Comparison of ENCODE assay signal across 9 mouse cellular contexts in the genomic region with DNA sequence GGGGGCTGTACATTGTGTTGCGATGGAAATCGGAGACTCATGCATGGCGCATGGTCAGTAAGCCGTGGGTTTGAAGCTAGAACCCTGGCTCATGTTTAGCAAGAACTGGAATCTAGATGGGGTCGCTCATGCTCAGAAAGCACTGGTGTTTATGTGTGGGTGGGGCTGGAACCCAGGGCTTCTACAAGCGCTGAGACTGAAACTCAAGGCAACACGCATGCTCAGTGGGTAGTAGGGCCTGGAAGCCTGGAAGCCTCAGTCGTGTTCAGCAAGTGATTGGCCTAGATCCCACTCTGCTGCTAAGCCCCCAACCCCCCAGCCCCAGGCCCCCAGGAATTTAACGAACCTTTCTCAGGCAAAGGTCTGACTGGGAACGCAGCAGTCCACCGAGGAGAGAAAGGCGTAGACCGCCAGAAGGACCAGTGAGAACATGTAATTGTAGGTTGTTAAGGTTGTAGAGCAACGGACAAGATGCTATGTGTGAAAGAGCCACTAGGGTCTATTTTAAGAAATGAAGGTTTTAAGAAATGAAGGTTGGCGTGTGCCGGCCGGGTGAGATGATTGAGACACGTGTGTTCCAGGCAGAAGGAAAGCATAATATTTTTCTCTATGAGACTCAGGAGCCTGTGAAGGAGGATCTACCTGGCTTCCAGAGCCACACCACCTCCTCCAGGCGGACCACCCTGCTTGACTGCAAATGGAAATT. TPM values are rescaled to one million over a fixed set of nuclear protein-coding genes. Genes with fewer than 3 reads are reported as not detected.
DNase-seq lines count a peak whose midpoint lies in the region; TF ChIP-seq lines count a peak whose summit lies in the region.
"Had no signal": no experiment of that assay in that cellular context is flagged by ENCODE, and none has a peak within 500 bp of the region (broad histone marks: within the 10 kb centered on the region; RNA-seq: fewer than 3 reads in every experiment).

No protein-coding gene starts in this region.

- 0 out of 2 replicates have a peak, but pooled peaks cover 13% of the 10 kb centered on the region for H3K36me3 ChIP-seq in heart, embryonic 10.5 days
- no peaks in the 10 kb centered on the region for H3K36me3 ChIP-seq in testis, adult 2 months (ENCODE audit: control insufficient read depth, insufficient read depth, low read length)
- peaks cover 21% of the 10 kb centered on the region for H3K36me3 ChIP-seq in limb, embryonic 10.5 days

- no peak; the same call in 1 of the 2 replicates for TF ChIP-seq POLR2A in testis, adult 2 months (IDR thresholded peaks at IDR 0.05; ENCODE audit: control insufficient read depth, low read depth, low read length)

- intact Hi-C loops in heart, postnatal 25 days (cut with DNase I): no loop called here

- H3K27me3 ChIP-seq in heart, embryonic 10.5 days (ENCODE audit: insufficient read depth, poor library complexity, severe bottlenecking): no peaks in the 10 kb centered on the region
- no peaks in the 10 kb centered on the region for H3K27me3 ChIP-seq in testis, adult 2 months (ENCODE audit: control insufficient read depth, insufficient read depth, low read length)
- H3K27me3 ChIP-seq in limb, embryonic 10.5 days (ENCODE audit: low read depth, poor library complexity, severe bottlenecking): no peaks in the 10 kb centered on the region

- no peak for DNase-seq in heart, embryonic 10.5 days (ENCODE audit: low spot score)
- no peak for DNase-seq in heart, postnatal 25 days (ENCODE audit: low spot score)
- DNase-seq in testis, postnatal 10 days (ENCODE audit: low spot score): no peak
- DNase-seq in limb, embryonic 10.5 days (ENCODE audit: low spot score): no peak
- peak; percentile 43 to 47 for DNase-seq in right cerebral cortex, postnatal 10 days (ENCODE audit: low spot score in 2 of 2)
- no peak for DNase-seq in layer of hippocampus, postnatal 14 days (ENCODE audit: low spot score in 2 of 2)
- DNase-seq in frontal cortex, postnatal 14 days (ENCODE audit: low spot score in 2 of 2): no peak

- peaks cover 29% of the 10 kb centered on the region for H3K4me1 ChIP-seq in heart, embryonic 10.5 days
- peaks cover 20% of the 10 kb centered on the region for H3K4me1 ChIP-seq in testis, adult 2 months (ENCODE audit: control insufficient read depth, insufficient read depth, low read length)
- H3K4me1 ChIP-seq in limb, embryonic 10.5 days: peaks cover 24% of the 10 kb centered on the region

- peak overlapping the region; percentile 90 for H3K4me3 ChIP-seq in heart, embryonic 10.5 days
- peak overlapping the region; percentile 87 for H3K4me3 ChIP-seq in testis, adult 2 months (ENCODE audit: control insufficient read depth, low read depth, low read length)
- H3K4me3 ChIP-seq in limb, embryonic 10.5 days: peak overlapping the region; percentile 80

- peak overlapping the region; percentile 93; the same call in 1 of the 2 replicates for H3K27ac ChIP-seq in heart, embryonic 10.5 days
- H3K27ac ChIP-seq in testis, adult 2 months (ENCODE audit: control insufficient read depth, insufficient read depth, low read depth, low read length): peak overlapping the region; percentile 52; the same call in 1 of the 2 replicates
- no peak overlapping the region for H3K27ac ChIP-seq in limb, embryonic 10.5 days

- 78% methylated on average over 19 of the region's 19 CpGs for WGBS in heart, embryonic 10.5 days
- WGBS in limb, embryonic 10.5 days: 87% methylated on average over 19 of the region's 19 CpGs

- H3K9me3 ChIP-seq in heart, embryonic 10.5 days: no peaks in the 10 kb centered on the region
- H3K9me3 ChIP-seq in limb, embryonic 10.5 days (replicated peaks): no peaks in the 10 kb centered on the region
- H3K9me3 ChIP-seq: G1E had no signal

- TF ChIP-seq CTCF in testis, adult 2 months (IDR thresholded peaks at IDR 0.05; ENCODE audit: control insufficient read depth, insufficient read depth, insufficient replicate concordance, low read depth, low read length): no peak

RNA-seq across cellular contexts. Expression of a gene that starts 1.9 kb away (rescaled TPM):
- polyA plus RNA-seq in heart, embryonic 10.5 days (2016; fragmentation: Nextera tagmentation; extraction: Ambion mirVana): 69.2 and 70.4 TPM in 2 replicates
- total RNA-seq in heart, postnatal 25 days (2021): 100 to 1,000 TPM in 1 of 2 experiments, 10 to 100 TPM in 1; 99.2 to 113 TPM
- polyA plus RNA-seq in testis, adult 2 months (2012; rRNA removed): 35.1 and 47.1 TPM in 2 replicates
- 68.5 and 81.1 TPM in 2 replicates for polyA plus RNA-seq in limb, embryonic 10.5 days (2016; fragmentation: Nextera tagmentation; extraction: Ambion mirVana)
- 10 to 100 TPM; 53.4 to 61.0 TPM for total RNA-seq in layer of hippocampus, postnatal 14 days (2021)

RNA-seq across cellular contexts. Expression of a gene that starts 10.2 kb away (rescaled TPM):
- polyA plus RNA-seq in heart, embryonic 10.5 days (2016; fragmentation: Nextera tagmentation; extraction: Ambion mirVana): 2.0 and 6.1 TPM in 2 replicates
- not detected for total RNA-seq in heart, postnatal 25 days (2021)
- 3.0 and 3.8 TPM in 2 replicates for polyA plus RNA-seq in testis, adult 2 months (2012; rRNA removed)
- polyA plus RNA-seq in limb, embryonic 10.5 days (2016; fragmentation: Nextera tagmentation; extraction: Ambion mirVana): 7.8 and 8.6 TPM in 2 replicates
- under 1 TPM in 1 of 2 experiments, not detected in 1; 0.50 TPM for total RNA-seq in layer of hippocampus, postnatal 14 days (2021)
- polyA plus RNA-seq: G1E had no signal

RNA-seq across cellular contexts. Expression of a gene that starts 31.2 kb away (rescaled TPM):
- 69.0 and 93.4 TPM in 2 replicates for polyA plus RNA-seq in heart, embryonic 10.5 days (2016; fragmentation: Nextera tagmentation; extraction: Ambion mirVana)
- total RNA-seq in heart, postnatal 25 days (2021): 10 to 100 TPM; 15.1 to 16.8 TPM
- polyA plus RNA-seq in testis, adult 2 months (2012; rRNA removed): 98.6 and 107 TPM in 2 replicates
- 32.7 and 38.0 TPM in 2 replicates for polyA plus RNA-seq in limb, embryonic 10.5 days (2016; fragmentation: Nextera tagmentation; extraction: Ambion mirVana)
- total RNA-seq in layer of hippocampus, postnatal 14 days (2021): 10 to 100 TPM; 58.9 to 62.0 TPM

RNA-seq across cellular contexts. Expression of a gene that starts 34.6 kb away (rescaled TPM):
- 14.5 and 21.3 TPM in 2 replicates for polyA plus RNA-seq in heart, embryonic 10.5 days (2016; fragmentation: Nextera tagmentation; extraction: Ambion mirVana)
- 10 to 100 TPM; 15.9 to 17.4 TPM for total RNA-seq in heart, postnatal 25 days (2021)
- 35.0 and 36.9 TPM in 2 replicates for polyA plus RNA-seq in testis, adult 2 months (2012; rRNA removed)
- 18.9 and 19.1 TPM in 2 replicates for polyA plus RNA-seq in limb, embryonic 10.5 days (2016; fragmentation: Nextera tagmentation; extraction: Ambion mirVana)
- total RNA-seq in layer of hippocampus, postnatal 14 days (2021): 10 to 100 TPM; 32.1 to 33.4 TPM

RNA-seq across cellular contexts. Expression of a gene that starts 45.3 kb away (rescaled TPM):
- 166 and 197 TPM in 2 replicates for polyA plus RNA-seq in heart, embryonic 10.5 days (2016; fragmentation: Nextera tagmentation; extraction: Ambion mirVana)
- 10 to 100 TPM; 25.9 to 29.6 TPM for total RNA-seq in heart, postnatal 25 days (2021)
- polyA plus RNA-seq in testis, adult 2 months (2012; rRNA removed): 81.9 and 82.1 TPM in 2 replicates
- 320 and 362 TPM in 2 replicates for polyA plus RNA-seq in limb, embryonic 10.5 days (2016; fragmentation: Nextera tagmentation; extraction: Ambion mirVana)
- 10 to 100 TPM; 78.1 to 91.5 TPM for total RNA-seq in layer of hippocampus, postnatal 14 days (2021)

Comparison
In these comparisons a context has a peak if more than half of its experiments do, and no peak if none do; other contexts are left out.
1. DNase-seq: peak in right cerebral cortex, postnatal 10 days (2 of 2); none in heart, embryonic 10.5 days (single experiment), heart, postnatal 25 days (single experiment), testis, postnatal 10 days (single experiment), limb, embryonic 10.5 days (single experiment), layer of hippocampus, postnatal 14 days (0 of 2) and frontal cortex, postnatal 14 days (0 of 2).
2. Peak in every context shown above with its lines, with median percentiles within 50 percentile points of each other: H3K4me3 ChIP-seq.